Mouse (Mus musculus) cerebellum, adult 2 months (tissue): ENCODE measurements around the gene 1700028P14Rik. TPM values are rescaled to one million over a fixed set of nuclear protein-coding genes. Genes with fewer than 3 reads are reported as not detected.
"Not testable (repeated sequence)": the region's sequence is repeated elsewhere in the genome, so short reads cannot be mapped to it uniquely, and the experiment has no call there.

Experiments
- DNase-seq, 2 experiments: peaks; one replicate each; pipeline ENCODE4 v3.0.0; 2021
- H3K27ac ChIP-seq: fragments of 200-500 bp; 2 replicates; pipeline ENCODE4 v1.5.1; 2012; ENCODE audit warnings: low read length, control low read depth, inconsistent platforms; ENCODE audit not compliant: insufficient read depth
- H3K27me3 ChIP-seq: fragments of 200-500 bp; 2 replicates; pipeline ENCODE4 v1.6.1; 2012; ENCODE audit warnings: inconsistent platforms, mild to moderate bottlenecking, low read length, moderate library complexity; ENCODE audit not compliant: control insufficient read depth, insufficient read depth
- H3K4me1 ChIP-seq: fragments of 200-500 bp; 2 replicates; pipeline ENCODE4 v1.6.1; 2011; ENCODE audit warnings: low read length; ENCODE audit not compliant: control insufficient read depth, insufficient read depth
- H3K4me3 ChIP-seq: fragments of 200-500 bp; replicated peaks from 2 replicates; pipeline ENCODE3; 2011; ENCODE audit warnings: mild to moderate bottlenecking, low read depth, low read length, control low read depth; ENCODE audit not compliant: insufficient read depth
- CTCF ChIP-seq: fragments of 200-500 bp; IDR thresholded peaks from 2 replicates; pipeline ENCODE4 v1.5.1; 2011; ENCODE audit warnings: low read depth, mild to moderate bottlenecking, control low read depth, low read length, moderate library complexity, borderline replicate concordance; ENCODE audit not compliant: insufficient read depth
- POLR2A ChIP-seq: fragments of 200-500 bp; IDR thresholded peaks from 2 replicates; pipeline ENCODE4 v1.6.1; 2011; ENCODE audit warnings: low read length, control low read depth, borderline replicate concordance; ENCODE audit not compliant: insufficient read depth
- WGBS: fragments of 180-500 bp; shearing (Covaris S2); methylation state at CpG from one replicate; pipeline ENCODE4 v1.1.7; 2018; 5-methylcytosine and 5-hydroxymethylcytosine counted together
- polyA plus RNA-seq: library from polyadenylated mRNA; depleted of rRNA; stranded (reverse); fragments of >200 nt; gene quantifications from 2 replicates; pipeline ENCODE4 v1.2.3, GENCODE M21; 2012; rRNA removed

The 1700028P14Rik gene
- 1.5 and 1.6 TPM in 2 replicates for polyA plus RNA-seq

GRCm38 (mm10) chr19:23652644-23653043, at the start of gene 1700028P14Rik:
1700028P14Rik (minus strand) TSS chr19:23652812.
- no peak for TF ChIP-seq CTCF
- TF ChIP-seq POLR2A = no peak
- H3K27ac ChIP-seq = no peak within 1 kb of the TSS
- DNase-seq = peak; percentile 20 to 24
- WGBS = 9% methylated on average over 13 of the region's 13 CpGs
- H3K4me3 ChIP-seq = no peak within 1 kb of the TSS
- H3K4me1 ChIP-seq = no peaks in the 10 kb centered on the region
- H3K27me3 ChIP-seq = no peaks in the 10 kb centered on the region

GRCm38 (mm10) chr19:23699131-23699530, 46.5 kb upstream of the 1700028P14Rik start:
- Histone ChIP-seq H3K4me3 (no peak overlapping the region), H3K4me1 (peaks cover 18% of the 10 kb centered on the region), H3K27me3 (no peaks in the 10 kb centered on the region), H3K27ac (no peak overlapping the region)
- TF ChIP-seq CTCF = no peak
- no peak for TF ChIP-seq POLR2A
- 93% methylated on average over 4 of the region's 4 CpGs for WGBS
- DNase-seq = no peak

- DNase-seq = no peak
- Histone ChIP-seq H3K27ac (no peak overlapping the region), H3K4me1 (peaks cover 18% of the 10 kb centered on the region), H3K4me3 (no peak overlapping the region), H3K27me3 (no peaks in the 10 kb centered on the region)
- TF ChIP-seq CTCF (no peak), POLR2A (no peak)
- 75% methylated on average over 7 of the region's 7 CpGs for WGBS
Measured at GRCm38 (mm10) chr19:23698366-23698765, 45.8 kb upstream of the 1700028P14Rik start.

GRCm38 (mm10) chr19:23697861-23698260, 45.2 kb upstream of the 1700028P14Rik start:
- no peaks in the 10 kb centered on the region for H3K27me3 ChIP-seq
- H3K4me3 ChIP-seq = no peak overlapping the region
- TF ChIP-seq CTCF (no peak), POLR2A (no peak)
- H3K4me1 ChIP-seq = peaks cover 17% of the 10 kb centered on the region
- no peak overlapping the region for H3K27ac ChIP-seq
- no peak for DNase-seq
- whole genome bisulfite sequencing = 41% methylated on average over 8 of the region's 8 CpGs

GRCm38 (mm10) chr19:23694344-23694743, 41.7 kb upstream of the 1700028P14Rik start:
- Histone ChIP-seq H3K27ac (no peak overlapping the region), H3K27me3 (no peaks in the 10 kb centered on the region), H3K4me3 (no peak overlapping the region), H3K4me1 (peaks cover 12% of the 10 kb centered on the region)
- WGBS = 10% methylated on average over 4 of the region's 4 CpGs
- DNase-seq = peak; percentile 69 to 87
- TF ChIP-seq POLR2A (no peak), CTCF (0 out of 2 replicates have a peak, but pooled peaks have one; percentile 12)

- TF ChIP-seq POLR2A (no peak), CTCF (no peak)
- 45% methylated on average over 4 of the region's 4 CpGs for WGBS
Measured at GRCm38 (mm10) chr19:23688421-23688946, 35.9 kb upstream of the 1700028P14Rik start.

GRCm38 (mm10) chr19:23687296-23688021, 34.8 kb upstream of the 1700028P14Rik start, which contains the start of gene Ptar1:
Ptar1 (plus strand) TSS chr19:23687429.
- WGBS = under 1% methylated on average over 93 of the region's 93 CpGs
- Histone ChIP-seq H3K4me1 (no peaks in the 10 kb centered on the region), H3K27ac (peak within 1 kb of the TSS; percentile 97), H3K4me3 (peak within 1 kb of the TSS; percentile 75), H3K27me3 (no peaks in the 10 kb centered on the region)
- peak; percentile 91 to 94 for DNase-seq
- TF ChIP-seq CTCF = no peak
- peak; percentile 87 for TF ChIP-seq POLR2A

More at GRCm38 (mm10) chr19:23688421-23688946, 35.9 kb upstream of the 1700028P14Rik start:
- Histone ChIP-seq H3K4me3 (peak overlapping the region; percentile 50), H3K27me3 (no peaks in the 10 kb centered on the region), H3K4me1 (no peaks in the 10 kb centered on the region), H3K27ac (no peak overlapping the region)
- no peak for DNase-seq

GRCm38 (mm10) chr19:23686962-23687295, 34.3 kb upstream of the 1700028P14Rik start:
- no peak for DNase-seq
- Histone ChIP-seq H3K4me3 (peak overlapping the region; percentile 75), H3K27me3 (no peaks in the 10 kb centered on the region), H3K4me1 (no peaks in the 10 kb centered on the region), H3K27ac (peak overlapping the region; percentile 96)
- TF ChIP-seq POLR2A = no peak
- no peak for TF ChIP-seq CTCF
- under 1% methylated on average over 14 of the region's 14 CpGs for WGBS

- DNase-seq, H3K27me3 ChIP-seq, H3K4me3 ChIP-seq, H3K27ac ChIP-seq, H3K4me1 ChIP-seq: not testable (repeated sequence)
- WGBS = 93% methylated on average over 8 of the region's 8 CpGs
Measured at GRCm38 (mm10) chr19:23675656-23676055, 23.0 kb upstream of the 1700028P14Rik start.
